Mouse (Mus musculus) thymus, postnatal 14 days (tissue): ENCODE data around the gene Tex12.

ENCODE experiments used
- DNase-seq: peaks from one replicate; pipeline ENCODE4 v3.0.0; 2021

The Tex12 gene

GRCm38 (mm10) chr9:50561145-50561917, at the start of gene Tex12:
Gene Tex12 (minus strand): TSS chr9:50561325.
- DNase-seq, result no peak

GRCm38 (mm10) chr9:50604338-50604737, 43.2 kb upstream of the Tex12 start:
- DNase-seq, result no peak

DNA sequence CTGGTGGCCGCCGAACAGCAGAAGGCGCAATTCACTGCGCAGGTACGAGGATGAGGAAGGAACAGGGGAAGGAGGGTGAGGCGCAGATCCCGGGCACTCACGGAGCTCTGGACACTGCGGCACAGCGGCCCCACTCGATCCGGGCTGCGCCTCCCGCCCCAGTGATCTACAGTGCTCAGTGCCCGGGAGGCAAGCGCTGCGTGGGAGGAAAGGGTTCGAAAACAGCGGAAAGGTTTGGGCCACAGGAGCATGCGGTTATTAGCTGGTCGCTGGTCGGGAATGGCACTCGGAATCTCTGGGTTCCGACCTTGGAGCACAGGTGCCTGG, 42.8 kb upstream of the Tex12 start:
- no peak for DNase-seq

DNA sequence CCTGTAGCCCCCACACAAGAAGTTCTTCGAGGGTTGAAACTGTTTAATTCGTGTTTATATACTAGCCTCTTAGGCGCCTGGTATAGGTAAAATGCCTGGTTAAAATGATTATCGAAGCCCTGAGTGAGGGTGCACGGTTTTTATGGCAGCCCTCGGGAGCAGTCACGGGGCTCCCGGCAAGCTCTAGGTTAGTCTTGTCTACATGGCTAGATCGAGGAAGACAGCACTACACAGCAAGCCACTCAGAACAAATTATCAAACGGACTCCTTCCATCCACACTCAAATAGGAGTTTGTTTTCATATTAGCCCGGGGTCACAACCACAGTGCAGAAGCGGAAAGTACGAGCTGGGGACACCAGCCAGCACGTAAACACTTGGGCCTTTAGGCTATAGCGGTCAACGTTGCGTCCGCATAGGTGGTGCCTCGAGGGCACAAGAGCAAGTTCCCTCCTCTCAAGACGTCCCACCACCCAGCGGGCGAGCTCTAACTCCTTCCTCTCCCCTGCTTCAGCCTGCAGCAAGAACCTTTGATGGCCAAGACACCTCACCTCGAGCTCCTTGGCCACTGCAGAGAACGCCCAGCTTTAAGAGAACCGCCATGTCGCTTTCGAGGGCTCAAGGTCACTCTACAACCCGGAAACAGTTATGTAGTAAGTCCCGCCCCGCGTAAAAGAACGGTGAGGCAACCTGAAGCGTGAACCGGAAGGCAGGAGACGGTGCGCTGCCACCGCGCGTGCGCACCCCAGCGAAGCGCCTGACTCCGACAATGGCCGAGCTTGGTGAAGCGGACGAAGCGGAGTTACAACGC, 42.3 kb upstream of the Tex12 start, which contains the start of the genes Sdhd and Timm8b:
Gene Sdhd (minus strand): TSS at position 624 of the 809 bp plus-strand sequence.
Gene Timm8b (plus strand): TSS at position 722 of the 809 bp plus-strand sequence.
- peak; percentile 94 for DNase-seq

- DNase-seq, result no peak
Measured at GRCm38 (mm10) chr9:50602055-50602845, 41.1 kb upstream of the Tex12 start.

DNA sequence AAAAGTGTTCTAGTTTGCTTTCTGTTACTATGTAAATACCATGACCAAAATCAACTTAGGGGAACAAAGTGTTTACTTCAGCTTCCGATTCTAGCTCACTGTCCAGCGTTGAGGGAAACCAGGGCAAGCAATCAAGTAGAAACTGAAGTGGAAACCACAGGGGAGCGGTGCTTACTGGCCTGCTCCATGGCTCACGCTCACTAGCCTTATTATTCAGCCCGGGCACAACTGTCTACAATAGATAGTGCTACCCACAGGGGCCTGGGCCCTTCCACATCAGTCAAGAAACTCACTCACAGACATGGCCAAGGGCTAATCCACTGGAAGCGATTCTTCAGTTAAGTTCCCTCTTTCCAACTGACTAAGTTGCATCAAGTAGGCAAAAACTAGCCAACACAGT, 40.4 kb upstream of the Tex12 start:
- DNase-seq, result no peak

DNA sequence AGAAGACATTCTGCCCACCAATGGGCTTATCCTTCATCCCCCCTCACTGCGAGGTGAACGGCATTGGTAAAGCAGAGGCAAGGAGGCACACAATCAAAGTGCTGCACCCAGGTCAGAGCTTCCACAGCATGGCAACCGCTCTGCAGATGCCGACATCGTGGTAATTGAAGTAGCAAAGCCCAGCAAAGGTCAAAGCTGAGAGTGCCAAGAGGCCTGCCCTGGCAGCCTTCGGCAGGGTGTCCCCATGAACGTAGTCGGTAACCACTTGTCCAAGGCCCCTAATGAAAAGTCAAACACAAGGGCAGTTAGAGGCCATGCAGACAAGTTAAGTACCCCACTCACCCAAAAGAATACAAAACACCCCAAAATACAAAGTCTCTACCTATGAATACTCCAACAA, 35.8 kb upstream of the Tex12 start:
- no peak for DNase-seq

DNA sequence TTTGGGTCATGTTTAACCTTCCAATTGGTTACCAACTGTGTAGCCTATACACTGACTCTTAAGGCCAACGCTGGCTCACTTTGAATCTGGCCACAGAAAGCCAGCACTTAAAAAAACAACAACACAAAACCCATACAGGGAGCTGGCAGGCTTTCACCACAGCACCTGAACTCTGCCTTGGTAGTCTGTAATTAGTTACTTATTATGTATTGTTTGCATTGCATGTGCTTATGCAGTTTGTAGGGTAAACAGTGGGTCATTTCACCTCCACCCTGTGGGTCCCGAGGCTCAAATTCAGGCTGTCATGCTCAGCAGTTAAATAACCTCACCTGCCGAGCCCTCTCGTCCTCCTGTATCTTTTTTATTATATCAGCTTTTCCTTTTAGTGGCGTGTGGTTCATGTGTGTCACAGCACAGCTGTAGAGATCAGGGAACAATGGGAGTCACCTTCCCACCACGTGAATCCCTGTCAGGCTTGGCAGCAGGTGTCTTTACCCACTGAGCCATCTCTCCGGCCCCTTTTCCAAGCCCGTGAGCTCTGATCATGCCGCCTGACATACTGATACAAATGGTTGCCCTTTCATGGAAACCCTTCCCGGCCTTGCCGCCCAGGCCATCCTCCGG, 33.8 kb upstream of the Tex12 start:
- no peak for DNase-seq

DNA sequence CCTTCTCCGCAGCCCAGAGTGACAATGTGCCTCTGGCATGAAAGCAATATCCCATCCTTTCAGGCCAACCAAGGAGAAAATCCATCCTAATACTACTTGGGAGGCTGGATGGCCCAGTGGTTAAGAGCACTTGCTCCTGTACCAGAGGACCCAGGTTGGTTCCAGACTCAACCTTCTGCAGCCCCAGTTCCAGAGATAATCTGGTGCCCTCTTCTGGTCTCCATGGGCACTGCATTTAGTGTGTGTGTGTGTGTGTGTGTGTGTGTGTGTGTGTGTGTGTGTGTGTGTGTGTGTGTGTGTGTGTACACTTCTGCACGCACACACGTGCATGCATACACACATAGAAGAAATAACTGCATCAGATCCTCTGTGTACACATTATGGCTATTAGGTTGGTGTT, 32.4 kb upstream of the Tex12 start:
- DNase-seq, result peak; percentile 55

GRCm38 (mm10) chr9:50592955-50593354, 31.8 kb upstream of the Tex12 start:
- DNase-seq, result no peak

GRCm38 (mm10) chr9:50590856-50591518, 29.9 kb upstream of the Tex12 start:
- no peak for DNase-seq

DNA sequence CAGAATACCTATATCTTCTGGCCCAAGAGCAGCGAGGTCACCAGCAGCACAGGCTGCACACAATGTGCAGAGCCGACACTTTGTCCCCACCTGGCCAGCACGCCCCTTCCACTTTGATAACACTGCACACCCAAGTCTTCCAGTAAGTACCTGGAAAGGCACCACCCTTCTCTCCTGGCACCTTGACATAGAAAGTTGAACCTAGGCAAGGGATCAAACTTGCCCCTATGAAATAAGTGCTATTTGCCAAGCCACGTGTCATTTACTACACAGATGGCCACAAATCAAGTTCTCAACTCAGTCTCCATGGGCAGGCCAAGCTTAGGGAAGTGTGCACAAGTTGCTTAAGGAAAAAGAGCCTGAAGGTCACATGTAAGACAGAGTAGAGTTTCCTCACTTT, 25.8 kb upstream of the Tex12 start:
- no peak for DNase-seq

- DNase-seq, result no peak
Measured at GRCm38 (mm10) chr9:50585145-50585818, 24.2 kb upstream of the Tex12 start.

DNA sequence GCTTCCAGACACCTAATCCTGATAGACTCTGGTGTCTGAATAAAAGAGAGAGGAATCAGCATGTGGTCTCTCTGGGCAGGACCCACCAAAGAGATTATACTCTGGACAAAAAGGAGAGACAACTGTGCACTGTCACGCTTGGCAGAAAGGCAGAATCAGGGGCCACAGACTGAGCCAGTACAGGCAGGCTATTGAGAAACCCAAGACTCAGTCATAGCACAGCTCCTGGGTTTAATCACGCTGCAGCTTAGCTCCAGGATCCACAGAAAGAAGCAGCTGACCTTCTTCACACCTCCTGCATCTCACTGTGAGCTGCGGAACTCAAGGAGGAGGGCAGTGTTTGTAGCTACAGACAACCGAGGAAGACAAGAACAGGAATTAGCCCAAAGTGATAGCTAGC, 19.2 kb upstream of the Tex12 start:
- DNase-seq, result no peak

- no peak for DNase-seq
Measured at GRCm38 (mm10) chr9:50569599-50570525, 8.7 kb upstream of the Tex12 start.

- DNase-seq, result no peak
Measured at GRCm38 (mm10) chr9:50567881-50568280, 6.8 kb upstream of the Tex12 start.

DNA sequence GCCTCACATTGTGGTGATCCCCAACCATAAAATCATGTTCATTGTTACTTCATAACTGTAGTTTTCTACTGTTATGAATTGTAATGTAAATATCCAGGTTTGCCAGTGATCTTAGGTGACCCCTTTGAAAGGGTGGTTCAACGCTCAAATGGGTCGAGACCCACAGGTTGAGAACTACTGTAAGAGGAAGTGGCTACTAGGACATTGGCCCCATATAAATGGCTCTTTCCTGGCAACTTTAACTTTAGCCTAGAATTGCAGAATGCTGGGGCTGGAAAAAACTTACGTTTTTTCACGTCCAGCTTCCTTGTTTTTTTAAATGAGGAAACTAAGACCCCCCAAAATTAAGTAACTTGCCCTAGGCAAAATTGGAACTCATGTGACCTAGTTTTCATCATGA, 6.2 kb upstream of the Tex12 start:
- DNase-seq, result no peak

DNA sequence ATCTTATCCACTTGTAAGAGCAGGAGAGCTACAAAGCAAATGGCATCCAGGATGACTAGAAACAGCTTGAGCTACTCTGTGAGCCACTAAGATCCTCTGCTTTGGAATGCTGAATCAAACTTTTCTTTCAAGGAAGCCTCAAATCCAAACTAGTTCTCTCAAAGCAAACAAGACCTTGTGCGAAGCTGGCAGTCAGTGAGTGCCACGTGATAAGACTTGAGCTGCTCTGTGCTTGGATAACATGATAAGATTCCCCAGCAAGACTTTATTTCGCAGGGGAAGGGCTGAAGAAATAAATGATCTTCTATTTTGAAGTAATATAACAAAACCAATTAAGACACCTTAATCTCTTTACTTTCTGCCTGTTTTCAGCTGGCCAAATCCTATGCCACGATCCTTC, 4.8 kb upstream of the Tex12 start:
- no peak for DNase-seq

- DNase-seq, result no peak
Measured at GRCm38 (mm10) chr9:50565173-50565572, 4.0 kb upstream of the Tex12 start.

DNA sequence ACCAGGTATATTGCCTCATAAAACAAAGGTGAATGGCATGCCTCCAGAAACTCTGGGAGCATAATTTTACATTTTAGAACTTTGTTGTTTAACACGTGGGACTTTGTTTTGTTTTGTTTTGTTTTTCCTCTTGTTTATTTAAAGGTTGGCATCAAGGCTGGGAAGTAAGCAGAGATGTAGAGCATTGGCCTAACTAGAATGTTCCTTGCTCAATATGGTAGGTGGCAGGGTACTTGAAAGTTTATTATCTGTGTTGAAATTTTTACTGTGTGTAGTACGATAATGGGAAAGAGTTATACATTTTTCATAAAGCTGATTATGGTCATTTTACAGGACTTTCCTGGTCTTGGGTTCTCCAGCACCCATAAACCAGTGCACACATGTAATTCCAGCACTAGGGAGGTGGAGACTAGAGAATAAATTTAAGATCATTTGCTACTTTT, 814 bp upstream of the Tex12 start:
- no peak for DNase-seq

GRCm38 (mm10) chr9:50555094-50555446, 6.1 kb downstream of the Tex12 start, which contains the start of gene Bco2:
Gene Bco2 (minus strand): TSS chr9:50555181.
- no peak for DNase-seq
